Mouse (Mus musculus): ENCODE measurements around the gene Stim2.

GRCm38 (mm10) chr5:54087912-54088311, 89.6 kb downstream of the Stim2 start:
- TF ChIP-seq CTCF (IDR thresholded peaks at IDR 0.05; ENCODE audit: insufficient read depth, low read depth, low read length) (no peak), POLR2A (IDR thresholded peaks at IDR 0.05; ENCODE audit: insufficient read depth, low read depth, low read length) (no peak)

Measured in olfactory bulb, adult 2 months (tissue).